Mouse (Mus musculus): ENCODE results near the gene Olfr560. TPM values are rescaled to one million over a fixed set of nuclear protein-coding genes. Genes with fewer than 3 reads are reported as not detected.

The Olfr560 gene
- polyA plus RNA-seq (2016; fragmentation: Nextera tagmentation; extraction: Ambion mirVana) = not detected in 2 replicates

GRCm38 (mm10) chr7:102759266-102759665 lies at the start of gene Olfr560, which contains the start of gene Olfr78:
Gene Olfr560 (minus strand): TSS chr7:102759366.
Gene Olfr78 (minus strand): TSS chr7:102759471.
- no peak for DNase-seq (ENCODE audit: low spot score)
- Histone ChIP-seq H3K9me3 (no peaks in the 10 kb centered on the region), H3K27ac (no peak within 1 kb of the TSS), H3K27me3 (ENCODE audit: insufficient read depth, poor library complexity, severe bottlenecking) (no peaks in the 10 kb centered on the region), H3K4me1 (no peaks in the 10 kb centered on the region), H3K4me3 (no peak within 1 kb of the TSS), H3K36me3 (no peaks in the 10 kb centered on the region)
- 71% methylated on average over 4 of the region's 4 CpGs for WGBS

- H3K4me1 ChIP-seq = no peaks in the 10 kb centered on the region
- no peak within 1 kb of the TSS for H3K4me3 ChIP-seq
- no peaks in the 10 kb centered on the region for H3K36me3 ChIP-seq
- H3K9me3 ChIP-seq = no peaks in the 10 kb centered on the region
- no peak within 1 kb of the TSS for H3K27ac ChIP-seq
- no peaks in the 10 kb centered on the region for H3K27me3 ChIP-seq (ENCODE audit: insufficient read depth, poor library complexity, severe bottlenecking)
- no peak for DNase-seq (ENCODE audit: low spot score)
Observed at GRCm38 (mm10) chr7:102803180-102803579, 44.0 kb upstream of the Olfr560 start, which contains the start of gene Olfr564. Gene Olfr564 (plus strand): TSS chr7:102803480.

- no peak within 1 kb of the TSS for H3K4me3 ChIP-seq
- H3K27me3 ChIP-seq (ENCODE audit: insufficient read depth, poor library complexity, severe bottlenecking) = no peaks in the 10 kb centered on the region
- WGBS = 77% methylated on average over 2 of the region's 2 CpGs
- H3K9me3 ChIP-seq = no peaks in the 10 kb centered on the region
- no peaks in the 10 kb centered on the region for H3K36me3 ChIP-seq
- DNase-seq (ENCODE audit: low spot score) = no peak
- H3K27ac ChIP-seq = no peak within 1 kb of the TSS
- H3K4me1 ChIP-seq = no peaks in the 10 kb centered on the region
Observed at GRCm38 (mm10) chr7:102770921-102771320, 11.8 kb upstream of the Olfr560 start, which contains the start of gene Olfr561. Gene Olfr561 (plus strand): TSS chr7:102771221.

GRCm38 (mm10) chr7:102752086-102752485 lies 7.1 kb downstream of the Olfr560 start:
- no peak for DNase-seq (ENCODE audit: low spot score)
- no peak overlapping the region for H3K4me3 ChIP-seq
- no peaks in the 10 kb centered on the region for H3K9me3 ChIP-seq
- no peaks in the 10 kb centered on the region for H3K27me3 ChIP-seq (ENCODE audit: insufficient read depth, poor library complexity, severe bottlenecking)
- no peak overlapping the region for H3K27ac ChIP-seq
- 27% methylated on average over 1 of the region's 1 CpGs for WGBS
- H3K36me3 ChIP-seq = no peaks in the 10 kb centered on the region
- no peaks in the 10 kb centered on the region for H3K4me1 ChIP-seq

- DNase-seq (ENCODE audit: low spot score) = no peak
- Histone ChIP-seq H3K9me3 (no peaks in the 10 kb centered on the region), H3K27ac (no peak overlapping the region), H3K36me3 (no peaks in the 10 kb centered on the region), H3K4me3 (no peak overlapping the region), H3K4me1 (no peaks in the 10 kb centered on the region), H3K27me3 (ENCODE audit: insufficient read depth, poor library complexity, severe bottlenecking) (no peaks in the 10 kb centered on the region)
- 41% methylated on average over 2 of the region's 2 CpGs for WGBS
Observed at GRCm38 (mm10) chr7:102737705-102738104, 21.5 kb downstream of the Olfr560 start.

- DNase-seq (ENCODE audit: low spot score) = no peak
- H3K27me3 ChIP-seq (ENCODE audit: insufficient read depth, poor library complexity, severe bottlenecking) = no peaks in the 10 kb centered on the region
- no peaks in the 10 kb centered on the region for H3K4me1 ChIP-seq
- WGBS = 31% methylated on average over 1 of the region's 1 CpGs
- H3K36me3 ChIP-seq = no peaks in the 10 kb centered on the region
- H3K9me3 ChIP-seq = no peaks in the 10 kb centered on the region
- no peak overlapping the region for H3K27ac ChIP-seq
- no peak overlapping the region for H3K4me3 ChIP-seq
Observed at GRCm38 (mm10) chr7:102733793-102734192, 25.4 kb downstream of the Olfr560 start.

GRCm38 (mm10) chr7:102727391-102727790 lies 31.8 kb downstream of the Olfr560 start, which contains the start of gene Olfr559:
Gene Olfr559 (minus strand): TSS chr7:102727491.
- Histone ChIP-seq H3K4me1 (no peaks in the 10 kb centered on the region), H3K36me3 (no peaks in the 10 kb centered on the region), H3K27ac (no peak within 1 kb of the TSS), H3K4me3 (no peak within 1 kb of the TSS), H3K27me3 (ENCODE audit: insufficient read depth, poor library complexity, severe bottlenecking) (no peaks in the 10 kb centered on the region), H3K9me3 (no peaks in the 10 kb centered on the region)
- DNase-seq (ENCODE audit: low spot score) = no peak

- Histone ChIP-seq H3K9me3 (no peaks in the 10 kb centered on the region), H3K27ac (no peak within 1 kb of the TSS), H3K36me3 (no peaks in the 10 kb centered on the region), H3K27me3 (ENCODE audit: insufficient read depth, poor library complexity, severe bottlenecking) (no peaks in the 10 kb centered on the region), H3K4me1 (no peaks in the 10 kb centered on the region), H3K4me3 (no peak within 1 kb of the TSS)
- WGBS = 30% methylated on average over 1 of the region's 1 CpGs
- DNase-seq (ENCODE audit: low spot score) = no peak
Observed at GRCm38 (mm10) chr7:102718970-102719369, 40.2 kb downstream of the Olfr560 start, which contains the start of gene Olfr33. Gene Olfr33 (minus strand): TSS chr7:102719070.

GRCm38 (mm10) chr7:102701915-102702314 lies 57.3 kb downstream of the Olfr560 start, which contains the start of gene Olfr558:
Gene Olfr558 (plus strand): TSS chr7:102702215.
- no peaks in the 10 kb centered on the region for H3K4me1 ChIP-seq
- no peak for DNase-seq (ENCODE audit: low spot score)
- no peaks in the 10 kb centered on the region for H3K9me3 ChIP-seq
- no peaks in the 10 kb centered on the region for H3K36me3 ChIP-seq
- no peaks in the 10 kb centered on the region for H3K27me3 ChIP-seq (ENCODE audit: insufficient read depth, poor library complexity, severe bottlenecking)
- H3K4me3 ChIP-seq = no peak within 1 kb of the TSS
- no peak within 1 kb of the TSS for H3K27ac ChIP-seq

Other genes with a start within 250 kb of the Olfr560 start
- not detected in 2 replicates for gene Olfr547, start 224.6 kb downstream of the Olfr560 start, polyA plus RNA-seq (2016; fragmentation: Nextera tagmentation; extraction: Ambion mirVana)
- not detected in 2 replicates for gene Olfr548-ps1, start 218.5 kb downstream of the Olfr560 start, polyA plus RNA-seq (2016; fragmentation: Nextera tagmentation; extraction: Ambion mirVana)
- gene Olfr549, start 209.5 kb downstream of the Olfr560 start, polyA plus RNA-seq (2016; fragmentation: Nextera tagmentation; extraction: Ambion mirVana) = not detected in 2 replicates
- gene Trim21, start 193.9 kb downstream of the Olfr560 start, polyA plus RNA-seq (2016; fragmentation: Nextera tagmentation; extraction: Ambion mirVana) = 0.47 and 0.65 TPM in 2 replicates
- not detected in 2 replicates for gene Olfr550, start 187.9 kb downstream of the Olfr560 start, polyA plus RNA-seq (2016; fragmentation: Nextera tagmentation; extraction: Ambion mirVana)
- gene Olfr551, start 167.5 kb downstream of the Olfr560 start, polyA plus RNA-seq (2016; fragmentation: Nextera tagmentation; extraction: Ambion mirVana) = not detected in 2 replicates
- gene Olfr552, start 161.6 kb downstream of the Olfr560 start, polyA plus RNA-seq (2016; fragmentation: Nextera tagmentation; extraction: Ambion mirVana) = not detected in 2 replicates
- not detected in 2 replicates for gene Olfr553, start 141.1 kb downstream of the Olfr560 start, polyA plus RNA-seq (2016; fragmentation: Nextera tagmentation; extraction: Ambion mirVana)
- gene Olfr554, start 120.9 kb downstream of the Olfr560 start, polyA plus RNA-seq (2016; fragmentation: Nextera tagmentation; extraction: Ambion mirVana) = not detected in 2 replicates
- gene Olfr555, start 100.5 kb downstream of the Olfr560 start, polyA plus RNA-seq (2016; fragmentation: Nextera tagmentation; extraction: Ambion mirVana) = not detected in 2 replicates
- not detected in 2 replicates for gene Olfr556, start 94.5 kb downstream of the Olfr560 start, polyA plus RNA-seq (2016; fragmentation: Nextera tagmentation; extraction: Ambion mirVana)
- 14.6 and 16.2 TPM in 2 replicates for gene Trim68, start 72.0 kb downstream of the Olfr560 start, polyA plus RNA-seq (2016; fragmentation: Nextera tagmentation; extraction: Ambion mirVana)
- gene Olfr557, start 63.5 kb downstream of the Olfr560 start, polyA plus RNA-seq (2016; fragmentation: Nextera tagmentation; extraction: Ambion mirVana) = not detected in 2 replicates
- gene Olfr558, start 57.2 kb downstream of the Olfr560 start, polyA plus RNA-seq (2016; fragmentation: Nextera tagmentation; extraction: Ambion mirVana) = not detected in 2 replicates
- gene Olfr33, start 40.3 kb downstream of the Olfr560 start, polyA plus RNA-seq (2016; fragmentation: Nextera tagmentation; extraction: Ambion mirVana) = not detected in 2 replicates
- not detected in 2 replicates for gene Olfr559, start 31.9 kb downstream of the Olfr560 start, polyA plus RNA-seq (2016; fragmentation: Nextera tagmentation; extraction: Ambion mirVana)
- not detected in 2 replicates for gene Olfr78, start 105 bp upstream of the Olfr560 start, polyA plus RNA-seq (2016; fragmentation: Nextera tagmentation; extraction: Ambion mirVana)
- gene Olfr561, start 11.9 kb upstream of the Olfr560 start, polyA plus RNA-seq (2016; fragmentation: Nextera tagmentation; extraction: Ambion mirVana) = not detected in 2 replicates
- not detected in 2 replicates for gene Olfr564, start 44.1 kb upstream of the Olfr560 start, polyA plus RNA-seq (2016; fragmentation: Nextera tagmentation; extraction: Ambion mirVana)
- not detected in 2 replicates for gene Olfr566, start 99.4 kb upstream of the Olfr560 start, polyA plus RNA-seq (2016; fragmentation: Nextera tagmentation; extraction: Ambion mirVana)
- not detected in 2 replicates for gene Olfr568, start 117.8 kb upstream of the Olfr560 start, polyA plus RNA-seq (2016; fragmentation: Nextera tagmentation; extraction: Ambion mirVana)
- not detected in 2 replicates for gene Olfr569, start 131.5 kb upstream of the Olfr560 start, polyA plus RNA-seq (2016; fragmentation: Nextera tagmentation; extraction: Ambion mirVana)
- not detected in 2 replicates for gene Olfr570, start 135.2 kb upstream of the Olfr560 start, polyA plus RNA-seq (2016; fragmentation: Nextera tagmentation; extraction: Ambion mirVana)
- gene Olfr571, start 158.2 kb upstream of the Olfr560 start, polyA plus RNA-seq (2016; fragmentation: Nextera tagmentation; extraction: Ambion mirVana) = not detected in 2 replicates
- not detected in 2 replicates for gene Olfr572, start 165.0 kb upstream of the Olfr560 start, polyA plus RNA-seq (2016; fragmentation: Nextera tagmentation; extraction: Ambion mirVana)
- not detected in 2 replicates for gene Olfr573-ps1, start 183.2 kb upstream of the Olfr560 start, polyA plus RNA-seq (2016; fragmentation: Nextera tagmentation; extraction: Ambion mirVana)
- not detected in 2 replicates for gene Olfr574, start 189.1 kb upstream of the Olfr560 start, polyA plus RNA-seq (2016; fragmentation: Nextera tagmentation; extraction: Ambion mirVana)
- not detected in 2 replicates for gene Olfr575, start 199.4 kb upstream of the Olfr560 start, polyA plus RNA-seq (2016; fragmentation: Nextera tagmentation; extraction: Ambion mirVana)
- not detected in 2 replicates for gene Olfr576, start 203.3 kb upstream of the Olfr560 start, polyA plus RNA-seq (2016; fragmentation: Nextera tagmentation; extraction: Ambion mirVana)
- gene Olfr577, start 216.6 kb upstream of the Olfr560 start, polyA plus RNA-seq (2016; fragmentation: Nextera tagmentation; extraction: Ambion mirVana) = not detected in 2 replicates
- gene Olfr578, start 230.0 kb upstream of the Olfr560 start, polyA plus RNA-seq (2016; fragmentation: Nextera tagmentation; extraction: Ambion mirVana) = not detected in 2 replicates

All from heart, embryonic 10.5 days (tissue).